8 mouse cellular contexts compared by ENCODE assay signal in the genomic region with DNA sequence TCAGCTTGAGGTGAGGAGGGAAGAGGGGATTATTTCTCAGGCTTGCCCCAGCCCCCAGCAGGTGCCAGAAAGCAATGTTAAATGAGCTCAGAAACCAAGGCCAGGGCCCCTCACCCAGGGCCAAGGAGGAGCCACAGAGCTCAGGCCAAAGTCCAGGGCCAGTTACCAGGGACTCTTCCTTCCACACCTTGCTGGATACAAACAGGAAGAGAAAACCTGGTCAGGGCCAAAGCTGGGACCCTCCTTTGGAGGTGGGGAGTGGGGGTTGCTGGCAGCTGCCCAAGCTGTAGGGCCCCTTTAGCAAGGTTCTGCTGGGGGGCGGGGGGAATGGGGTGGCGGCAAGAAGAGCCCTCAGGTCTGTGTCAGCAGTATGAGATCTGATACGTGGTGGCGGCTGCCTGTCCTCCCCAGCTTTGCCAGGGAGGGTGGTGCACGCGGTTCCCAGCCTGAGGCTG. TPM values are rescaled to one million over a fixed set of nuclear protein-coding genes. Genes with fewer than 3 reads are reported as not detected.
DNase-seq lines count a peak whose midpoint lies in the region; ATAC-seq and TF ChIP-seq lines count a peak whose summit lies in the region.

No protein-coding gene starts in this region.

- 47% methylated on average over 6 of the region's 6 CpGs for WGBS in lung, embryonic 14.5 days
- WGBS in forebrain, embryonic 14.5 days: 36% methylated on average over 6 of the region's 6 CpGs
- 33% methylated on average over 6 of the region's 6 CpGs for WGBS in neural tube, embryonic 15.5 days

- H3K4me3 ChIP-seq in lung, embryonic 14.5 days (ENCODE audit: low read depth, low read length): peak overlapping the region; percentile 69
- peak overlapping the region; percentile 83 for H3K4me3 ChIP-seq in forebrain, embryonic 14.5 days (ENCODE audit: low read depth, low read length)
- peak overlapping the region; percentile 86 for H3K4me3 ChIP-seq in neural tube, embryonic 15.5 days (replicated peaks)

- peak overlapping the region; percentile 97 for H3K4me2 ChIP-seq in lung, embryonic 14.5 days
- peak overlapping the region; percentile 93 for H3K4me2 ChIP-seq in forebrain, embryonic 14.5 days (ENCODE audit: low read length)
- H3K4me2 ChIP-seq in neural tube, embryonic 15.5 days: peak overlapping the region; percentile 80

- no peaks in the 10 kb centered on the region for H3K27me3 ChIP-seq in lung, embryonic 14.5 days (ENCODE audit: insufficient read depth, low read length)
- H3K27me3 ChIP-seq in forebrain, embryonic 14.5 days (replicated peaks; ENCODE audit: control insufficient read depth, insufficient read depth, low read length): no peaks in the 10 kb centered on the region
- no peaks in the 10 kb centered on the region for H3K27me3 ChIP-seq in neural tube, embryonic 15.5 days (replicated peaks)

- ATAC-seq in lung, embryonic 14.5 days (ENCODE audit: insufficient read depth): no peak
- ATAC-seq in forebrain, embryonic 14.5 days: no peak
- no peak for ATAC-seq in neural tube, embryonic 15.5 days (ENCODE audit: low FRiP score)

- no peaks in the 10 kb centered on the region for H3K9me3 ChIP-seq in lung, embryonic 14.5 days (ENCODE audit: low read depth, low read length)
- H3K9me3 ChIP-seq in forebrain, embryonic 14.5 days (replicated peaks; ENCODE audit: control insufficient read depth, low read length): no peaks in the 10 kb centered on the region
- no peaks in the 10 kb centered on the region for H3K9me3 ChIP-seq in neural tube, embryonic 15.5 days (replicated peaks)

- TF ChIP-seq CTCF in lung, embryonic 14.5 days (IDR thresholded peaks at IDR 0.05; ENCODE audit: low read depth): no peak

- peaks cover 17% of the 10 kb centered on the region for H3K4me1 ChIP-seq in lung, embryonic 14.5 days (ENCODE audit: insufficient read depth)
- H3K4me1 ChIP-seq in forebrain, embryonic 14.5 days (ENCODE audit: control insufficient read depth, insufficient read depth, low read length): peaks cover 28% of the 10 kb centered on the region
- peaks cover 64% of the 10 kb centered on the region for H3K4me1 ChIP-seq in neural tube, embryonic 15.5 days

- peak overlapping the region; percentile 63; the same call in 1 of the 2 replicates for H3K27ac ChIP-seq in lung, embryonic 14.5 days (ENCODE audit: low read depth)
- H3K27ac ChIP-seq in forebrain, embryonic 14.5 days (ENCODE audit: low read depth, low read length): peak overlapping the region; percentile 92
- H3K27ac ChIP-seq in neural tube, embryonic 15.5 days (replicated peaks): peak overlapping the region; percentile 99

- peaks cover 50% of the 10 kb centered on the region for H3K36me3 ChIP-seq in lung, embryonic 14.5 days (ENCODE audit: insufficient read depth)
- H3K36me3 ChIP-seq in forebrain, embryonic 14.5 days (ENCODE audit: control insufficient read depth, insufficient read depth, low read length): peaks cover 38% of the 10 kb centered on the region
- H3K36me3 ChIP-seq in neural tube, embryonic 15.5 days: peaks cover 26% of the 10 kb centered on the region

- no peak for DNase-seq in lung, embryonic 14.5 days
- DNase-seq in lung, postnatal 36 days: no peak
- no peak for DNase-seq in forebrain, embryonic 14.5 days (ENCODE audit: low spot score)
- peak; percentile 65 to 76 for DNase-seq in kidney, postnatal 25 days
- DNase-seq in layer of hippocampus, adult 11-12 months (ENCODE audit: low spot score): no peak
- DNase-seq in lung, adult 18-20 months: no peak
- no peak for DNase-seq in layer of hippocampus, adult 8-10 months (ENCODE audit: low spot score in 2 of 2)

- H3K9ac ChIP-seq in lung, embryonic 14.5 days: peak overlapping the region; percentile 83
- peak overlapping the region; percentile 98 for H3K9ac ChIP-seq in forebrain, embryonic 14.5 days (ENCODE audit: low read length)
- peak overlapping the region; percentile 88 for H3K9ac ChIP-seq in neural tube, embryonic 15.5 days (replicated peaks)

RNA-seq across cellular contexts. Expression of a gene that starts 2.0 kb away (rescaled TPM):
- polyA plus RNA-seq in lung, embryonic 14.5 days (2014; fragmentation: Nextera tagmentation; extraction: Ambion mirVana): 139 and 155 TPM in 2 replicates
- 473 and 491 TPM in 2 replicates for polyA plus RNA-seq in forebrain, embryonic 14.5 days (2014; fragmentation: Nextera tagmentation; extraction: Ambion mirVana)
- polyA plus RNA-seq in neural tube, embryonic 15.5 days (2015; fragmentation: Nextera tagmentation; extraction: Ambion mirVana): 336 and 404 TPM in 2 replicates
- 1,000 to 10,000 TPM; 1,722 to 2,104 (median 1,900) TPM for total RNA-seq in layer of hippocampus, adult 8-10 months (2022)

RNA-seq across cellular contexts. Expression of a gene that starts 15.6 kb away (rescaled TPM):
- 1.3 and 1.6 TPM in 2 replicates for polyA plus RNA-seq in lung, embryonic 14.5 days (2014; fragmentation: Nextera tagmentation; extraction: Ambion mirVana)
- polyA plus RNA-seq in forebrain, embryonic 14.5 days (2014; fragmentation: Nextera tagmentation; extraction: Ambion mirVana): 0.12 and 0.22 TPM in 2 replicates
- polyA plus RNA-seq in neural tube, embryonic 15.5 days (2015; fragmentation: Nextera tagmentation; extraction: Ambion mirVana): 1.1 and 1.3 TPM in 2 replicates
- not detected for total RNA-seq in layer of hippocampus, adult 8-10 months (2022)

RNA-seq across cellular contexts. Expression of a gene that starts 22.6 kb away (rescaled TPM):
- 3.1 and 3.3 TPM in 2 replicates for polyA plus RNA-seq in lung, embryonic 14.5 days (2014; fragmentation: Nextera tagmentation; extraction: Ambion mirVana)
- polyA plus RNA-seq in forebrain, embryonic 14.5 days (2014; fragmentation: Nextera tagmentation; extraction: Ambion mirVana): 48.1 and 63.2 TPM in 2 replicates
- polyA plus RNA-seq in neural tube, embryonic 15.5 days (2015; fragmentation: Nextera tagmentation; extraction: Ambion mirVana): 117 and 137 TPM in 2 replicates
- total RNA-seq in layer of hippocampus, adult 8-10 months (2022): 100 to 1,000 TPM; 311 to 360 (median 338) TPM

RNA-seq across cellular contexts. Expression of a gene that starts 30.3 kb away (rescaled TPM):
- polyA plus RNA-seq in lung, embryonic 14.5 days (2014; fragmentation: Nextera tagmentation; extraction: Ambion mirVana): 10.8 and 11.1 TPM in 2 replicates
- polyA plus RNA-seq in forebrain, embryonic 14.5 days (2014; fragmentation: Nextera tagmentation; extraction: Ambion mirVana): 9.8 and 11.0 TPM in 2 replicates
- polyA plus RNA-seq in neural tube, embryonic 15.5 days (2015; fragmentation: Nextera tagmentation; extraction: Ambion mirVana): 4.0 and 4.1 TPM in 2 replicates
- 1 to 10 TPM; 1.3 to 3.4 (median 2.5) TPM for total RNA-seq in layer of hippocampus, adult 8-10 months (2022)

RNA-seq across cellular contexts. Expression of a gene that starts 37.6 kb away (rescaled TPM):
- 0.11 and 0.20 TPM in 2 replicates for polyA plus RNA-seq in lung, embryonic 14.5 days (2014; fragmentation: Nextera tagmentation; extraction: Ambion mirVana)
- polyA plus RNA-seq in forebrain, embryonic 14.5 days (2014; fragmentation: Nextera tagmentation; extraction: Ambion mirVana): 55.5 and 61.9 TPM in 2 replicates
- 43.3 and 52.0 TPM in 2 replicates for polyA plus RNA-seq in neural tube, embryonic 15.5 days (2015; fragmentation: Nextera tagmentation; extraction: Ambion mirVana)
- 100 to 1,000 TPM in 2 of 4 experiments, 10 to 100 TPM in 2; 93.0 to 128 (median 106) TPM for total RNA-seq in layer of hippocampus, adult 8-10 months (2022)

Comparison
In these comparisons a context has a peak if more than half of its experiments do, and no peak if none do; other contexts are left out.
1. DNase-seq: peak in kidney, postnatal 25 days (2 of 2); none in lung, embryonic 14.5 days (single experiment), lung, postnatal 36 days (single experiment), forebrain, embryonic 14.5 days (single experiment), layer of hippocampus, adult 11-12 months (single experiment), lung, adult 18-20 months (0 of 2) and layer of hippocampus, adult 8-10 months (0 of 2).
2. RNA of a gene that starts 22.6 kb away (polyA plus RNA-seq): 117 to 137 TPM in neural tube, embryonic 15.5 days and 48.1 to 63.2 TPM in forebrain, embryonic 14.5 days; 3.1 to 3.3 TPM in lung, embryonic 14.5 days; every median in the first group is over 10 times any median in the second.
3. Peak in every context shown above with its lines, with median percentiles within 50 percentile points of each other: H3K27ac ChIP-seq, H3K4me2 ChIP-seq, H3K4me3 ChIP-seq and H3K9ac ChIP-seq.